ENCODE assay signal across 25 mouse cellular contexts in the genomic region with DNA sequence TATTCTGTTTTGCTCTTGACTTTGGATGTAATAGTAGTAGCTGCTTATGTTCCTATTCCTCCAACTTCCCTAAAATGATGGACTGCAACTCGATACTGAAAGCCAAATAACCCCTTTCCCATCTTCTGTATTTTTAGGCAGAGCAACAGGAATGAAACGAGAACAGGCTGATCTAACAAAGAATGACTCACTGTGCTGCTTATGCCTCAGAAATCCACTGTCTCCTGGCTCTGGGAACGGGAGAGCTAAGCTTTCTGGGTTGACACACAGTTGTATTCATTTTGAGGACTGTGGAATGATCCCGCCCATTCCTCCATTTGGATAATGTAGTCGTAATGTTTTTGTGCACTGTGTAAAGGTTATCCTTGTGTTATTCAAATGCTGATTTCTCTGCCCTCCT.
DNase-seq lines count a peak whose midpoint lies in the region; ATAC-seq and TF ChIP-seq lines count a peak whose summit lies in the region.
"Had no signal": no experiment of that assay in that cellular context is flagged by ENCODE, and none has a peak within 500 bp of the region (broad histone marks: within the 10 kb centered on the region; RNA-seq: fewer than 3 reads in every experiment).

No protein-coding gene starts in this region.

- H3K4me2 ChIP-seq in stomach, postnatal 0 days (replicated peaks; ENCODE audit: low read depth) = no peak overlapping the region
- H3K4me2 ChIP-seq: forebrain, embryonic 13.5 days; heart, embryonic 12.5 days; heart, embryonic 15.5 days; hindbrain, embryonic 13.5 days had no signal

- H3K9ac ChIP-seq in stomach, postnatal 0 days (ENCODE audit: low read length) = no peak overlapping the region
- H3K9ac ChIP-seq: forebrain, embryonic 13.5 days; heart, embryonic 12.5 days; heart, embryonic 15.5 days; hindbrain, embryonic 13.5 days had no signal

- no peak for TF ChIP-seq CTCF in stomach, postnatal 0 days (IDR thresholded peaks at IDR 0.05; ENCODE audit: low read depth)

- no peak for TF ChIP-seq EP300 in stomach, postnatal 0 days (optimal IDR thresholded peaks at IDR 0.05)

- H3K27me3 ChIP-seq in stomach, postnatal 0 days (ENCODE audit: control insufficient read depth, insufficient read depth, low read length) = no peaks in the 10 kb centered on the region
- H3K27me3 ChIP-seq: forebrain, embryonic 13.5 days; heart, embryonic 12.5 days; heart, embryonic 15.5 days; hindbrain, embryonic 13.5 days had no signal

- H3K4me1 ChIP-seq in stomach, postnatal 0 days (replicated peaks; ENCODE audit: control insufficient read depth, insufficient read depth) = no peaks in the 10 kb centered on the region

- H3K9me3 ChIP-seq in stomach, postnatal 0 days (ENCODE audit: control insufficient read depth, low read length) = no peaks in the 10 kb centered on the region
- H3K9me3 ChIP-seq: forebrain, embryonic 10.5 days; forebrain, embryonic 13.5 days; heart, embryonic 15.5 days; hindbrain, embryonic 10.5 days; hindbrain, embryonic 13.5 days had no signal

- 50% methylated on average over 5 of the region's 5 CpGs for WGBS in stomach, postnatal 0 days

- no peaks in the 10 kb centered on the region for H3K36me3 ChIP-seq in stomach, postnatal 0 days (ENCODE audit: control insufficient read depth, insufficient read depth, low read length)
- H3K36me3 ChIP-seq: forebrain, embryonic 10.5 days; heart, embryonic 12.5 days; heart, embryonic 15.5 days; hindbrain, embryonic 10.5 days; hindbrain, embryonic 13.5 days had no signal

- DNase-seq in frontal cortex, postnatal 36 days (ENCODE audit: low spot score in 2 of 2) = no peak
- DNase-seq in left cerebral cortex, postnatal 14 days (ENCODE audit: low spot score in 2 of 2) = peak; percentile 17 to 39
- no peak for DNase-seq in left cerebral cortex, adult 8-10 months (ENCODE audit: low spot score in 2 of 2)
- DNase-seq in brain, adult 2 months (ENCODE audit: low read depth, low spot score) = peak; percentile 83
- peak; percentile 44 for DNase-seq in telencephalon, adult 2 months (ENCODE audit: low read depth, low spot score)
- no peak for DNase-seq in retina, postnatal 1 day
- no peak for DNase-seq in stomach, postnatal 0 days (ENCODE audit: low spot score)
- DNase-seq: adrenal gland, adult 2 months; adrenal gland, postnatal 14 days; cerebellum, adult 18-20 months; cerebellum, adult 9-10 months; cerebellum, postnatal 14 days; gastrocnemius, postnatal 10 days; gastrocnemius, postnatal 36 days; heart, postnatal 10 days; heart, postnatal 36 days had no signal

- H3K27ac ChIP-seq in stomach, postnatal 0 days (replicated peaks) = no peak overlapping the region
- H3K27ac ChIP-seq: forebrain, embryonic 10.5 days; forebrain, embryonic 13.5 days; heart, embryonic 15.5 days; hindbrain, embryonic 10.5 days; hindbrain, embryonic 13.5 days had no signal

- intact Hi-C loops in left cerebral cortex, postnatal 14 days (cut with DNase I) = loop anchor here (10.0 kb wide), 1 partner anchor 1488 kb away; no protein-coding TSS in a partner anchor

- no peak overlapping the region for H3K4me3 ChIP-seq in stomach, postnatal 0 days (ENCODE audit: low read depth, low read length)
- H3K4me3 ChIP-seq: forebrain, embryonic 10.5 days; forebrain, embryonic 13.5 days; heart, embryonic 12.5 days; heart, embryonic 15.5 days; hindbrain, embryonic 10.5 days; hindbrain, embryonic 13.5 days had no signal

- peak; percentile 94 for ATAC-seq in frontal cortex, adult (ENCODE audit: low TSS enrichment)
- no peak for ATAC-seq in stomach, postnatal 0 days (ENCODE audit: low FRiP score, low TSS enrichment)
- ATAC-seq: forebrain, embryonic 13.5 days; forebrain, embryonic 16.5 days; hindbrain, embryonic 16.5 days had no signal

Comparison
In these comparisons a context has a peak if more than half of its experiments do, and no peak if none do; other contexts are left out.
1. DNase-seq: peak in left cerebral cortex, postnatal 14 days (2 of 2), brain, adult 2 months (single experiment) and telencephalon, adult 2 months (single experiment); none in frontal cortex, postnatal 36 days (0 of 2), left cerebral cortex, adult 8-10 months (0 of 2), retina, postnatal 1 day (single experiment) and stomach, postnatal 0 days (single experiment).